Mouse (Mus musculus) ES-E14 (cell line): ENCODE results near the gene Nod2.

Experiments used
- CHD2 ChIP-seq: IDR thresholded peaks from 2 replicates; pipeline ENCODE4 v1.6.1; 2014; ENCODE audit warnings: mild to moderate bottlenecking, low read depth, low read length, inconsistent platforms
- MAFK ChIP-seq: IDR thresholded peaks from 2 replicates; pipeline ENCODE4 v1.6.1; 2014; ENCODE audit warnings: mild to moderate bottlenecking, low read depth, low read length, inconsistent platforms; ENCODE audit not compliant: insufficient read depth

DNA sequence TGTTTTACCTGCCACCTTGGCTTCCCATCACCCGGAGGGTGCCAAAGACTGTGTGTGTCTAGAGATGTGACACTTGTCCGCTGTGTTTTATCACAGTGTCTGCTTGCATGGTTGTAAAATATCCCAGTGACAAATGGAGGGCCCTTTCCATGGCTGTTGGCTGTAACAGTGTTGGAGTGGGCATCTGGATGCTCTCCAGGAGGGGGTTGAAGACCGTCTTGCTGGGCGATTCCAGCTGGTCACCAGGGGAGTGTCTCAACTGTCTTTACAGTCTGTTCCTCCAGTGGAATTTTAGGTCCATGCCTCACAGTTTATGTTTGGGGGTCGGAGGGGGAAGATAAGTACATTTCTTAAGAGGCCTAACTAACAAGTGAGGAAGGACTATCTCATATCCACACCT lies 26.2 kb upstream of the Nod2 start:
- TF ChIP-seq MAFK, result no peak
- no peak for TF ChIP-seq CHD2
